Mouse (Mus musculus) hindbrain, embryonic 10.5 days (tissue): ENCODE results near the gene Gm7995. TPM values are rescaled to one million over a fixed set of nuclear protein-coding genes. Genes with fewer than 3 reads are reported as not detected.
"Not testable (repeated sequence)": the region's sequence is repeated elsewhere in the genome, so short reads cannot be mapped to it uniquely, and the experiment has no call there.

Experiments
- DNase-seq: peaks from one replicate; pipeline ENCODE4 v3.0.0-alpha.2; 2017; ENCODE audit warnings: low spot score
- H3K27ac ChIP-seq: fragments of 300-500 bp; sonication (generic); 2 replicates; pipeline ENCODE4 v1.5.1; 2016; ENCODE audit warnings: mild to moderate bottlenecking, moderate library complexity
- H3K27me3 ChIP-seq: fragments of 300-500 bp; sonication (generic); 2 replicates; pipeline ENCODE4 v1.6.1; 2016; ENCODE audit warnings: mild to moderate bottlenecking; ENCODE audit not compliant: poor library complexity, insufficient read depth, severe bottlenecking
- H3K36me3 ChIP-seq: fragments of 300-500 bp; sonication (generic); 2 replicates; pipeline ENCODE4 v1.6.1; 2016; ENCODE audit warnings: mild to moderate bottlenecking, moderate library complexity
- H3K4me1 ChIP-seq: fragments of 300-500 bp; sonication (generic); replicated peaks from 2 replicates; pipeline ENCODE4 v1.6.1; 2016; ENCODE audit warnings: mild to moderate bottlenecking
- H3K4me3 ChIP-seq: fragments of 300-500 bp; sonication (generic); 2 replicates; pipeline ENCODE4 v1.5.1; 2016; ENCODE audit warnings: mild to moderate bottlenecking, moderate library complexity
- H3K9me3 ChIP-seq: fragments of 300-500 bp; sonication (generic); 2 replicates; pipeline ENCODE4 v1.6.1; 2016; ENCODE audit warnings: mild to moderate bottlenecking, moderate library complexity
- WGBS: fragments of 180-500 bp; shearing (Covaris S2); methylation state at CpG from one replicate; pipeline ENCODE4 v1.1.7; 2016; 5-methylcytosine and 5-hydroxymethylcytosine counted together
- polyA plus RNA-seq: library from polyadenylated mRNA; unstranded; fragments of >200 nt; fragmentation: Nextera tagmentation; extraction: Ambion mirVana; gene quantifications from 2 replicates; pipeline ENCODE4 v1.2.1, GENCODE M21; 2016

Gene Gm7995
- not detected in 2 replicates for polyA plus RNA-seq

- no CpG with 5 or more reads among the region's 1 CpGs for WGBS
- not testable (repeated sequence) for H3K27ac ChIP-seq, H3K9me3 ChIP-seq
Measured at GRCm38 (mm10) chr14:42309910-42310309, at the start of gene Gm7995. Gene Gm7995, plus strand, starts transcription at chr14:42310210.

GRCm38 (mm10) chr14:42297258-42297657 lies 12.8 kb upstream of the Gm7995 start, which contains the start of gene Gm9611:
Gene Gm9611, minus strand, starts transcription at chr14:42297358.
- WGBS = 100% methylated on average over 1 of the region's 3 CpGs
- not testable (repeated sequence) for H3K4me3 ChIP-seq, H3K4me1 ChIP-seq, DNase-seq, H3K27me3 ChIP-seq, H3K36me3 ChIP-seq, H3K27ac ChIP-seq, H3K9me3 ChIP-seq

More at GRCm38 (mm10) chr14:42309910-42310309, at the start of gene Gm7995:
- H3K36me3 ChIP-seq, H3K4me3 ChIP-seq, DNase-seq, H3K4me1 ChIP-seq, H3K27me3 ChIP-seq: not testable (repeated sequence)

Other genes with a start within 250 kb of the Gm7995 start
- gene Gm7951, start 192.8 kb upstream of the Gm7995 start, polyA plus RNA-seq = not detected in 2 replicates
- gene Gm17027, start 147.6 kb upstream of the Gm7995 start, polyA plus RNA-seq = not detected in 2 replicates
- not detected in 2 replicates for gene Gm3573, start 119.4 kb upstream of the Gm7995 start, polyA plus RNA-seq
- not detected in 2 replicates for gene Gm17026, start 50.2 kb upstream of the Gm7995 start, polyA plus RNA-seq
- gene Gm9611, start 12.9 kb upstream of the Gm7995 start, polyA plus RNA-seq = not detected in 2 replicates
- not detected in 2 replicates for gene Gm8005, start 129.5 kb downstream of the Gm7995 start, polyA plus RNA-seq
- not detected in 2 replicates for gene Gm8011, start 153.7 kb downstream of the Gm7995 start, polyA plus RNA-seq
- not detected in 2 replicates for gene Gm8020, start 192.1 kb downstream of the Gm7995 start, polyA plus RNA-seq
- gene Gm8024, start 214.1 kb downstream of the Gm7995 start, polyA plus RNA-seq = not detected in 2 replicates